Mouse (Mus musculus): ENCODE data around the gene Zscan2.

Zscan2 gene

GRCm38 (mm10) chr7:80843176-80843575 is 17.5 kb upstream of the Zscan2 start:
- no peak for DNase-seq (ENCODE audit: low read depth in 2 of 2, low spot score in 2 of 2)

- DNase-seq (ENCODE audit: low read depth in 2 of 2, low spot score in 2 of 2) = no peak
Observed at GRCm38 (mm10) chr7:80843910-80844640, 16.6 kb upstream of the Zscan2 start.

- no peak for DNase-seq (ENCODE audit: low read depth in 2 of 2, low spot score in 2 of 2)
Observed at GRCm38 (mm10) chr7:80844691-80845090, 16.0 kb upstream of the Zscan2 start.

GRCm38 (mm10) chr7:80845621-80846279 is 15.0 kb upstream of the Zscan2 start:
- DNase-seq (ENCODE audit: low read depth in 2 of 2, low spot score in 2 of 2) = no peak

- DNase-seq (ENCODE audit: low read depth in 2 of 2, low spot score in 2 of 2) = no peak
Observed at GRCm38 (mm10) chr7:80846280-80846678, 14.4 kb upstream of the Zscan2 start.

GRCm38 (mm10) chr7:80846709-80847108 is 14.0 kb upstream of the Zscan2 start:
- DNase-seq (ENCODE audit: low read depth in 2 of 2, low spot score in 2 of 2) = no peak

- DNase-seq (ENCODE audit: low read depth in 2 of 2, low spot score in 2 of 2) = no peak
Observed at GRCm38 (mm10) chr7:80849267-80849666, 11.5 kb upstream of the Zscan2 start.

GRCm38 (mm10) chr7:80849710-80850109 is 11.0 kb upstream of the Zscan2 start:
- DNase-seq (ENCODE audit: low read depth in 2 of 2, low spot score in 2 of 2) = peak in 1 of 2 experiments; percentile 50

- DNase-seq (ENCODE audit: low read depth in 2 of 2, low spot score in 2 of 2) = no peak
Observed at GRCm38 (mm10) chr7:80850520-80850919, 10.2 kb upstream of the Zscan2 start.

GRCm38 (mm10) chr7:80853218-80853617 is 7.5 kb upstream of the Zscan2 start:
- no peak for DNase-seq (ENCODE audit: low read depth in 2 of 2, low spot score in 2 of 2)

GRCm38 (mm10) chr7:80855316-80855715 is 5.4 kb upstream of the Zscan2 start:
- no peak for DNase-seq (ENCODE audit: low read depth in 2 of 2, low spot score in 2 of 2)

- peak; percentile 72 to 86 for DNase-seq (ENCODE audit: low read depth in 2 of 2, low spot score in 2 of 2)
Observed at GRCm38 (mm10) chr7:80857181-80857580, 3.5 kb upstream of the Zscan2 start.

GRCm38 (mm10) chr7:80860227-80860626 is 493 bp upstream of the Zscan2 start:
- peak; percentile 56 to 74 for DNase-seq (ENCODE audit: low read depth in 2 of 2, low spot score in 2 of 2)

GRCm38 (mm10) chr7:80862475-80862874 is 1.8 kb downstream of the Zscan2 start:
- DNase-seq (ENCODE audit: low read depth in 2 of 2, low spot score in 2 of 2) = no peak

- no peak for DNase-seq (ENCODE audit: low read depth in 2 of 2, low spot score in 2 of 2)
Observed at GRCm38 (mm10) chr7:80863520-80863919, 2.8 kb downstream of the Zscan2 start.

- DNase-seq (ENCODE audit: low read depth in 2 of 2, low spot score in 2 of 2) = no peak
Observed at GRCm38 (mm10) chr7:80864151-80864550, 3.4 kb downstream of the Zscan2 start.

- peak; percentile 74 to 82 for DNase-seq (ENCODE audit: low read depth in 2 of 2, low spot score in 2 of 2)
Observed at GRCm38 (mm10) chr7:80864831-80865230, 4.1 kb downstream of the Zscan2 start.

GRCm38 (mm10) chr7:80865521-80865920 is 4.8 kb downstream of the Zscan2 start:
- DNase-seq (ENCODE audit: low read depth in 2 of 2, low spot score in 2 of 2) = no peak

- no peak for DNase-seq (ENCODE audit: low read depth in 2 of 2, low spot score in 2 of 2)
Observed at GRCm38 (mm10) chr7:80866514-80867147, 5.9 kb downstream of the Zscan2 start.

- DNase-seq (ENCODE audit: low read depth in 2 of 2, low spot score in 2 of 2) = no peak
Observed at GRCm38 (mm10) chr7:80868686-80869085, 8.0 kb downstream of the Zscan2 start.

- no peak for DNase-seq (ENCODE audit: low read depth in 2 of 2, low spot score in 2 of 2)
Observed at GRCm38 (mm10) chr7:80873038-80873437, 12.3 kb downstream of the Zscan2 start.

- no peak for DNase-seq (ENCODE audit: low read depth in 2 of 2, low spot score in 2 of 2)
Observed at GRCm38 (mm10) chr7:80873631-80874030, 12.9 kb downstream of the Zscan2 start.
